ENCODE assay signal across 10 mouse cellular contexts in genomic region chr11:103656520-103656919, GRCm38 (mm10). TPM values are rescaled to one million over a fixed set of nuclear protein-coding genes. Genes with fewer than 3 reads are reported as not detected.
A peak's percentile ranks its signal among the peaks of the same experiment; 100 is the strongest.
DNase-seq lines count a peak whose midpoint lies in the region; ATAC-seq lines count a peak whose summit lies in the region.
"Had no signal": no experiment of that assay in that cellular context is flagged by ENCODE, and none has a peak within 500 bp of the region (broad histone marks: within the 10 kb centered on the region; RNA-seq: fewer than 3 reads in every experiment).

No protein-coding gene starts in this region.

- no peak overlapping the region for H3K27ac ChIP-seq in forebrain, embryonic 11.5 days (ENCODE audit: low read depth, low read length)
- no peak overlapping the region for H3K27ac ChIP-seq in forebrain, embryonic 14.5 days (ENCODE audit: low read depth, low read length)

- ATAC-seq in forebrain, embryonic 11.5 days (replicated peaks; ENCODE audit: low FRiP score), result no peak
- no peak for ATAC-seq in forebrain, embryonic 14.5 days

- no peaks in the 10 kb centered on the region for H3K36me3 ChIP-seq in forebrain, embryonic 11.5 days (ENCODE audit: control insufficient read depth, insufficient read depth, low read length)
- no peaks in the 10 kb centered on the region for H3K36me3 ChIP-seq in forebrain, embryonic 14.5 days (ENCODE audit: control insufficient read depth, insufficient read depth, low read length)

- H3K4me3 ChIP-seq in forebrain, embryonic 11.5 days (ENCODE audit: low read depth, low read length), result no peak overlapping the region
- H3K4me3 ChIP-seq in forebrain, embryonic 14.5 days (ENCODE audit: low read depth, low read length), result no peak overlapping the region
- H3K4me3 ChIP-seq: erythroblast, embryonic 14.5 days; megakaryocyte, embryonic 14.5 days had no signal

- peaks cover 22% of the 10 kb centered on the region for H3K27me3 ChIP-seq in forebrain, embryonic 11.5 days (ENCODE audit: control insufficient read depth, insufficient read depth, low read length)
- peaks cover 37% of the 10 kb centered on the region for H3K27me3 ChIP-seq in forebrain, embryonic 14.5 days (replicated peaks; ENCODE audit: control insufficient read depth, insufficient read depth, low read length)

- 7% methylated on average over 3 of the region's 3 CpGs for WGBS in forebrain, embryonic 11.5 days
- 8% methylated on average over 3 of the region's 3 CpGs for WGBS in forebrain, embryonic 14.5 days

- no peak overlapping the region for H3K4me2 ChIP-seq in forebrain, embryonic 11.5 days (ENCODE audit: low read depth, low read length, severe bottlenecking)
- no peak overlapping the region for H3K4me2 ChIP-seq in forebrain, embryonic 14.5 days (ENCODE audit: low read length)

- no peaks in the 10 kb centered on the region for H3K4me1 ChIP-seq in forebrain, embryonic 11.5 days (replicated peaks; ENCODE audit: control insufficient read depth, insufficient read depth, low read length)
- no peaks in the 10 kb centered on the region for H3K4me1 ChIP-seq in forebrain, embryonic 14.5 days (ENCODE audit: control insufficient read depth, insufficient read depth, low read length)
- H3K4me1 ChIP-seq: megakaryocyte, embryonic 14.5 days had no signal

- H3K9ac ChIP-seq in forebrain, embryonic 11.5 days (ENCODE audit: low read length), result no peak overlapping the region
- no peak overlapping the region for H3K9ac ChIP-seq in forebrain, embryonic 14.5 days (ENCODE audit: low read length)

- peak; percentile 79 for DNase-seq in forebrain, embryonic 11.5 days (ENCODE audit: low spot score)
- no peak for DNase-seq in forebrain, embryonic 14.5 days (ENCODE audit: low spot score)
- peak; percentile 43 for DNase-seq in urinary bladder, postnatal 25 days (ENCODE audit: low spot score)
- DNase-seq in urinary bladder, adult 2 months (ENCODE audit: low spot score), result no peak
- peak; percentile 62 for DNase-seq in lung, postnatal 14 days
- no peak for DNase-seq in cerebellum, postnatal 25 days
- DNase-seq in right cerebral cortex, adult 2 months (ENCODE audit: low spot score in 2 of 2), result no peak
- DNase-seq in layer of hippocampus, adult 11-12 months (ENCODE audit: low spot score), result no peak

- H3K9me3 ChIP-seq in forebrain, embryonic 11.5 days (ENCODE audit: control insufficient read depth, low read length), result no peaks in the 10 kb centered on the region
- no peaks in the 10 kb centered on the region for H3K9me3 ChIP-seq in forebrain, embryonic 14.5 days (replicated peaks; ENCODE audit: control insufficient read depth, low read length)

RNA-seq across cellular contexts. Expression of gene Rprml, which starts 7.2 kb away (rescaled TPM):
- not detected in 2 replicates for polyA plus RNA-seq in forebrain, embryonic 11.5 days (2014; fragmentation: Nextera tagmentation; extraction: Ambion mirVana)
- 2.3 and 3.2 TPM in 2 replicates for polyA plus RNA-seq in forebrain, embryonic 14.5 days (2014; fragmentation: Nextera tagmentation; extraction: Ambion mirVana)
- polyA plus RNA-seq in urinary bladder, adult 2 months (2012; rRNA removed), result 0.15 TPM in 1 of 2 replicates, not detected in the other
- polyA plus RNA-seq: erythroblast, embryonic 14.5 days had no signal

RNA-seq across cellular contexts. Expression of gene Lyzl6, which starts 17.8 kb away (rescaled TPM):
- polyA plus RNA-seq in forebrain, embryonic 11.5 days (2014; fragmentation: Nextera tagmentation; extraction: Ambion mirVana), result not detected in 2 replicates
- not detected in 2 replicates for polyA plus RNA-seq in forebrain, embryonic 14.5 days (2014; fragmentation: Nextera tagmentation; extraction: Ambion mirVana)
- not detected in 2 replicates for polyA plus RNA-seq in urinary bladder, adult 2 months (2012; rRNA removed)
- polyA plus RNA-seq: erythroblast, embryonic 14.5 days had no signal

RNA-seq across cellular contexts. Expression of gene Gm884, which starts 35.6 kb away (rescaled TPM):
- not detected in 2 replicates for polyA plus RNA-seq in forebrain, embryonic 11.5 days (2014; fragmentation: Nextera tagmentation; extraction: Ambion mirVana)
- polyA plus RNA-seq in forebrain, embryonic 14.5 days (2014; fragmentation: Nextera tagmentation; extraction: Ambion mirVana), result not detected in 2 replicates
- polyA plus RNA-seq in urinary bladder, adult 2 months (2012; rRNA removed), result not detected in 2 replicates
- polyA plus RNA-seq: erythroblast, embryonic 14.5 days had no signal

RNA-seq across cellular contexts. Expression of gene Gosr2, which starts 41.2 kb away (rescaled TPM):
- 86.7 and 94.9 TPM in 2 replicates for polyA plus RNA-seq in forebrain, embryonic 11.5 days (2014; fragmentation: Nextera tagmentation; extraction: Ambion mirVana)
- 105 and 106 TPM in 2 replicates for polyA plus RNA-seq in forebrain, embryonic 14.5 days (2014; fragmentation: Nextera tagmentation; extraction: Ambion mirVana)
- 62.0 and 76.2 TPM in 2 replicates for polyA plus RNA-seq in urinary bladder, adult 2 months (2012; rRNA removed)

Comparison
In these comparisons a context has a peak if more than half of its experiments do, and no peak if none do; other contexts are left out.
1. DNase-seq: peak in forebrain, embryonic 11.5 days (single experiment), urinary bladder, postnatal 25 days (single experiment) and lung, postnatal 14 days (single experiment); none in forebrain, embryonic 14.5 days (single experiment), urinary bladder, adult 2 months (single experiment), cerebellum, postnatal 25 days (0 of 2), right cerebral cortex, adult 2 months (0 of 2) and layer of hippocampus, adult 11-12 months (single experiment).